Mouse (Mus musculus): ENCODE data around the gene Ramp3.

- TF ChIP-seq POLR2A (IDR thresholded peaks at IDR 0.05; ENCODE audit: extremely low read depth, insufficient read depth, low read length) (no peak), CTCF (IDR thresholded peaks at IDR 0.05; ENCODE audit: low read depth, low read length) (peak; percentile 84)
Measured at GRCm38 (mm10) chr11:6628568-6628967, 29.8 kb upstream of the Ramp3 start.

Data from liver, adult 2 months (tissue).